Mouse (Mus musculus) bone marrow, adult 2 months (tissue): ENCODE data around the gene Usp36. TPM values are rescaled to one million over a fixed set of nuclear protein-coding genes. Genes with fewer than 3 reads are reported as not detected.

Experiments used
- H3K27ac ChIP-seq: fragments of 200-500 bp; 2 replicates; pipeline ENCODE4 v1.5.1; 2012; ENCODE audit warnings: low read depth, mild to moderate bottlenecking, control low read depth, inconsistent platforms, low read length; ENCODE audit not compliant: control insufficient read depth, poor library complexity, insufficient read depth
- H3K4me1 ChIP-seq: fragments of 200-500 bp; 2 replicates; pipeline ENCODE4 v1.6.1; 2011; ENCODE audit warnings: low read length; ENCODE audit not compliant: control insufficient read depth, insufficient read depth
- H3K4me3 ChIP-seq: fragments of 200-500 bp; replicated peaks from 2 replicates; pipeline ENCODE3; 2011; ENCODE audit warnings: mild to moderate bottlenecking, low read depth, low read length, control low read depth; ENCODE audit not compliant: control insufficient read depth
- CTCF ChIP-seq: fragments of 200-500 bp; IDR thresholded peaks from 2 replicates; pipeline ENCODE4 v1.5.1; 2011; ENCODE audit warnings: low read length, control low read depth; ENCODE audit not compliant: control insufficient read depth, insufficient read depth
- POLR2A ChIP-seq: fragments of 200-500 bp; IDR thresholded peaks from 2 replicates; pipeline ENCODE4 v1.6.1; 2011; ENCODE audit warnings: low read depth, mild to moderate bottlenecking, control low read depth, low read length, borderline replicate concordance; ENCODE audit not compliant: control insufficient read depth
- WGBS: fragments of 180-500 bp; shearing (Covaris S2); methylation state at CpG from one replicate; pipeline ENCODE4 v1.1.7; 2018; 5-methylcytosine and 5-hydroxymethylcytosine counted together
- polyA plus RNA-seq: library from polyadenylated mRNA; stranded (reverse); fragments of >200 nt; gene quantifications from 2 replicates; pipeline ENCODE4 v1.2.4, GENCODE M21; 2011; ENCODE audit warnings: low replicate concordance; ENCODE audit not compliant: missing spikeins, insufficient read depth, insufficient read length

Usp36 gene
- polyA plus RNA-seq, 1 experiment = 18.5 TPM

GRCm38 (mm10) chr11:118326991-118327971 is 37.2 kb upstream of the Usp36 start:
- Histone ChIP-seq H3K4me3 (no peak overlapping the region), H3K27ac (no peak overlapping the region), H3K4me1 (no peaks in the 10 kb centered on the region)
- TF ChIP-seq CTCF (no peak), POLR2A (no peak)
- 85% methylated on average over 24 of the region's 24 CpGs for WGBS

DNA sequence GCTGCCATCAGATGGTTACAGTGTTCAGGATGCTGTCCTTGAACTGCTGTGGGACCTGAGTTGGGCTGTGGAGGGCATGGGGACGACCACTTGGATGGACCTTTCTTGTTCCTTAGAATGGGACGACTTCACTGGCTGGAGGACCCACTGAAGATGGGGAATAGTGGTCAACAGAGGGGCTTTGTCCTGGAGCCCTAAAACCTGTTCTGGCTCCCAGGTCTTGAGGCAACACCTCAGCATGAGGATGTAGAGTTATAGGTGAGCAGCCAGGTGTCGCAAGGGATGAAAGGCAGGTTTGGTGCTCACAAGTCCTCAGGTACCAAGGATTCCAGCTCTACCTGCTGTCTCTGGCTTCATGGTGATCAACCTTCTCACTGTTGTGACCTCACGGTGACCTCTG is 36.4 kb upstream of the Usp36 start:
- H3K27ac ChIP-seq = no peak overlapping the region
- no peak overlapping the region for H3K4me3 ChIP-seq
- no peaks in the 10 kb centered on the region for H3K4me1 ChIP-seq
- TF ChIP-seq CTCF = no peak
- TF ChIP-seq POLR2A = no peak
- WGBS = 80% methylated on average over 4 of the region's 4 CpGs

- no peak for TF ChIP-seq POLR2A
- no peak for TF ChIP-seq CTCF
Measured at GRCm38 (mm10) chr11:118324541-118324940, 34.5 kb upstream of the Usp36 start.

DNA sequence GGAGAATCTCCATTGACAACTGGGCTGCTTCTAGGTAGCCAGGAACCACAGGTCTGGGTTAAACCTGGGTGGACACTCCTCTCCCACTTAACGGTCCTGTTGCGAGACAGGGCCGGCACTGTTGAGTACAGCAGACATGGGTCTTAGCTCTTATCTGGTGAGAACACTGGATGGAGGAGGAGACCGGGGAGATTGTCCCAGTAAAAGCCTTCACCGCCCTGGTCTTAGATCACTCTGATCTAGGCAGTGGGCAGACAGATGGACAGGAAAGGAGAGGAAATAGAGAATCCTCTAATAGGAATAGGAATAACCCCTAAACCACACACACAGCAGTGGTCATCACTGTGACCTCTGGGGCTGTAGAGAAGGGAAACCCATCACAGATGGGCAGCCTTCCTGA is 33.9 kb upstream of the Usp36 start:
- 71% methylated on average over 5 of the region's 5 CpGs for WGBS
- TF ChIP-seq POLR2A (no peak), CTCF (no peak)
- H3K27ac ChIP-seq = no peak overlapping the region

More at GRCm38 (mm10) chr11:118324541-118324940, 34.5 kb upstream of the Usp36 start:
- Histone ChIP-seq H3K27ac (no peak overlapping the region), H3K4me1 (peaks cover 3% of the 10 kb centered on the region; the same call in 1 of the 2 replicates), H3K4me3 (no peak overlapping the region)
- whole genome bisulfite sequencing = 83% methylated on average over 5 of the region's 5 CpGs

DNA sequence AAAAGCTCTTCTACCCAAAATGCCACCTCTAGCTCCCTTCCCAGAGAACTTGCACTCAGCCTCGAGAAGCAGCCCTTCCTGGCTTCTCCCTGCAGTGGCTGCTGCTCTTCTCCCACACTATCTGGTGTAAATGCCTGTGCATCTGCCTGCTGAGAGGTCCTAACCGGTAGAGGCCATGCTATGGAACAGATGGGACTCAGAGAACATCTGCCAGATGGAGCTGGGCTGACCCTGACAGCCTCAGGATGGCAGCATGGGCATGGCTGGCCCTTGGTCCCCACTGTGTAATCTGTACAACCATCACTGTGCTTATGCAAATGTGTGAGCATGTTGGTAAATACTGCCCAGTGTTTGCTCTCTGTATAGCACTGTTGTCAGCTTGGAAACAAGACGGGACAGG is 32.6 kb upstream of the Usp36 start:
- H3K27ac ChIP-seq = no peak overlapping the region
- TF ChIP-seq CTCF (0 out of 2 replicates have a peak, but pooled peaks have one; percentile 1), POLR2A (no peak)
- peaks cover 4% of the 10 kb centered on the region for H3K4me1 ChIP-seq
- no peak overlapping the region for H3K4me3 ChIP-seq
- 67% methylated on average over 3 of the region's 3 CpGs for WGBS

More for the DNA sequence above, 33.9 kb upstream of the Usp36 start:
- Histone ChIP-seq H3K4me3 (no peak overlapping the region), H3K4me1 (peaks cover 3% of the 10 kb centered on the region)

DNA sequence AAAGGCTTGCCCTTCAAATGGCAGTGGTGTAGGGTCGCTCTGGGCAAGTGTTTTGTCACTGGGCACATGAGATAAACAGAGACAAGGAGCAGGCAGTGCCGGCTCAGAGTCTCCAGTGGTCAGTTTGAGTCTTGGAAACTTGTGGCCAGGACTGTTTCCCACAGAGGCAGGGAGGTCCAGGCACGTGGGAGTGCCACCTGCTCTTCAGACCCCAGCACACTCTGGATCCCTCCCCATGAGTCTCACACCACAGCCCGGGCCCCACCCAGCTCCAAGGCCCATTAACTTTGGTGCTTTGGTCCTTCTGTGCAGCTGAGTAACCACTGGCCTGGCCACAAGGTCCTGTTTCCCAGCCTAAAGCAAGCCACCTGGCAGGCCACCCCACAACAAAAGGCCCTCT is 31.9 kb upstream of the Usp36 start:
- 61% methylated on average over 4 of the region's 4 CpGs for WGBS
- Histone ChIP-seq H3K4me3 (no peak overlapping the region), H3K4me1 (peaks cover 4% of the 10 kb centered on the region), H3K27ac (no peak overlapping the region)
- TF ChIP-seq POLR2A (no peak), CTCF (no peak)

DNA sequence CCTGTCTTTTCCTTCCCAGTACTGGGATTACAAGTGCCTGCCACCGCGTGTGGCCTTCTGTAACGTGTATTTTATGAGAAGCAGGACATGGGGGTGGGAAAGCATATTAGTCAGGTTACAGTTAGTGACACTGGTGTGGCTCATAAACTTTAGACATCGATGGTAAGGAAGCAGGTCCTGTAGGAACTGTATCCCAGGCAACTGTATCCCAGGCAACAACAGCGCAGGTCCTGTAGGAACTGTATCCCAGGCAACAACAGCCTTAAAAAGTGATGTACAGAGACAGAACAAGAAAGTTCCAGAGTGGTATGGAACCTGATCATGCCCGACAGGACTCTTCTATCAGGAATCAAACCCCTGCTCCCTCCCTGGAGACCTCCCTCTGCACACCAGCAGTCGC is 31.5 kb upstream of the Usp36 start:
- TF ChIP-seq CTCF (no peak), POLR2A (no peak)
- 84% methylated on average over 7 of the region's 7 CpGs for WGBS
- Histone ChIP-seq H3K4me3 (no peak overlapping the region), H3K27ac (no peak overlapping the region), H3K4me1 (peaks cover 4% of the 10 kb centered on the region)

- TF ChIP-seq CTCF (peak; percentile 81), POLR2A (no peak)
- 33% methylated on average over 5 of the region's 5 CpGs for WGBS
- Histone ChIP-seq H3K27ac (peak overlapping the region; percentile 79), H3K4me3 (no peak overlapping the region), H3K4me1 (peaks cover 4% of the 10 kb centered on the region)
Measured at GRCm38 (mm10) chr11:118318678-118319077, 28.6 kb upstream of the Usp36 start.
